Mouse (Mus musculus): ENCODE measurements around the gene Iqcf3.

Iqcf3 gene

GRCm38 (mm10) chr9:106469776-106470175 lies 91.7 kb downstream of the Iqcf3 start:
- DNase-seq, result no peak

- DNase-seq, result no peak
Measured at GRCm38 (mm10) chr9:106469317-106469716, 92.1 kb downstream of the Iqcf3 start.

- DNase-seq, result no peak
Measured at GRCm38 (mm10) chr9:106467746-106468145, 93.7 kb downstream of the Iqcf3 start.

- no peak for DNase-seq
Measured at GRCm38 (mm10) chr9:106466721-106467120, 94.7 kb downstream of the Iqcf3 start.

GRCm38 (mm10) chr9:106465571-106466200 lies 95.7 kb downstream of the Iqcf3 start, which contains the start of gene Gpr62:
TSS of gene Gpr62 (minus strand) at chr9:106465938.
- no peak for DNase-seq

GRCm38 (mm10) chr9:106464751-106465541 lies 96.5 kb downstream of the Iqcf3 start:
- peak; percentile 91 for DNase-seq

GRCm38 (mm10) chr9:106463122-106464063 lies 98.0 kb downstream of the Iqcf3 start:
- no peak for DNase-seq

- DNase-seq, result no peak
Measured at GRCm38 (mm10) chr9:106462430-106462800, 99.0 kb downstream of the Iqcf3 start.

- DNase-seq, result no peak
Measured at GRCm38 (mm10) chr9:106461641-106462429, 99.6 kb downstream of the Iqcf3 start.

GRCm38 (mm10) chr9:106461026-106461415 lies 100.4 kb downstream of the Iqcf3 start:
- DNase-seq, result no peak

- no peak for DNase-seq
Measured at GRCm38 (mm10) chr9:106460401-106461025, 100.9 kb downstream of the Iqcf3 start.

GRCm38 (mm10) chr9:106459946-106460345 lies 101.5 kb downstream of the Iqcf3 start:
- DNase-seq, result no peak

GRCm38 (mm10) chr9:106457920-106458319 lies 103.5 kb downstream of the Iqcf3 start:
- no peak for DNase-seq

- no peak for DNase-seq
Measured at GRCm38 (mm10) chr9:106457163-106457559, 104.3 kb downstream of the Iqcf3 start.

- peak; percentile 86 for DNase-seq
Measured at GRCm38 (mm10) chr9:106456325-106457162, 104.9 kb downstream of the Iqcf3 start.

- DNase-seq, result peak; percentile 82
Measured at GRCm38 (mm10) chr9:106454888-106455681, 106.3 kb downstream of the Iqcf3 start.

GRCm38 (mm10) chr9:106454071-106454761 lies 107.2 kb downstream of the Iqcf3 start:
- DNase-seq, result peak; percentile 75

- DNase-seq, result peak; percentile 90
Measured at GRCm38 (mm10) chr9:106453271-106454070, 108.0 kb downstream of the Iqcf3 start, which contains the start of gene Pcbp4. TSS of gene Pcbp4 (plus strand) at chr9:106453291.

Measured in embryo, embryonic 11 days (tissue).